Mouse (Mus musculus) olfactory bulb, adult 2 months (tissue): ENCODE data around the gene Erbb4. TPM values are rescaled to one million over a fixed set of nuclear protein-coding genes. Genes with fewer than 3 reads are reported as not detected.

Source experiments
- H3K27ac ChIP-seq: fragments of 200-500 bp; 2 replicates; pipeline ENCODE4 v1.5.1; 2012; ENCODE audit warnings: low read depth, low read length; ENCODE audit not compliant: insufficient read depth
- H3K4me1 ChIP-seq: fragments of 200-500 bp; 2 replicates; pipeline ENCODE4 v1.6.1; 2012; ENCODE audit warnings: low read length; ENCODE audit not compliant: control insufficient read depth, insufficient read depth
- H3K4me3 ChIP-seq: fragments of 200-500 bp; 2 replicates; pipeline ENCODE4 v1.5.1; 2012; ENCODE audit warnings: mild to moderate bottlenecking, low read depth, low read length, moderate library complexity; ENCODE audit not compliant: insufficient read depth
- CTCF ChIP-seq: fragments of 200-500 bp; IDR thresholded peaks from 2 replicates; pipeline ENCODE4 v1.5.1; 2012; ENCODE audit warnings: low read depth, mild to moderate bottlenecking, low read length, moderate library complexity; ENCODE audit not compliant: insufficient read depth
- POLR2A ChIP-seq: fragments of 200-500 bp; IDR thresholded peaks from 2 replicates; pipeline ENCODE4 v1.6.1; 2012; ENCODE audit warnings: mild to moderate bottlenecking, low read depth, low read length, moderate library complexity; ENCODE audit not compliant: insufficient read depth
- WGBS: fragments of 180-500 bp; shearing (Covaris S2); methylation state at CpG from one replicate; pipeline ENCODE4 v1.1.7; 2018; 5-methylcytosine and 5-hydroxymethylcytosine counted together
- polyA plus RNA-seq: library from polyadenylated mRNA; stranded (reverse); fragments of >200 nt; gene quantifications from 2 replicates; pipeline ENCODE4 v1.2.4, GENCODE M21; 2012; ENCODE audit warnings: low replicate concordance; ENCODE audit not compliant: missing spikeins, insufficient read depth, insufficient read length

Gene Erbb4
- polyA plus RNA-seq, 1 experiment = not detected

- Histone ChIP-seq H3K27ac (no peak overlapping the region), H3K4me1 (no peaks in the 10 kb centered on the region), H3K4me3 (no peak overlapping the region)
- no peak for TF ChIP-seq CTCF
- TF ChIP-seq POLR2A = no peak
- WGBS = 92% methylated on average over 4 of the region's 4 CpGs
Observed at GRCm38 (mm10) chr1:69048918-69049317, 58.9 kb downstream of the Erbb4 start.

GRCm38 (mm10) chr1:69046228-69046978, 61.5 kb downstream of the Erbb4 start:
- Histone ChIP-seq H3K4me3 (no peak overlapping the region), H3K4me1 (no peaks in the 10 kb centered on the region), H3K27ac (no peak overlapping the region)
- WGBS = 58% methylated on average over 11 of the region's 11 CpGs
- TF ChIP-seq CTCF (no peak), POLR2A (no peak)

- no peak overlapping the region for H3K4me3 ChIP-seq
- WGBS = 73% methylated on average over 5 of the region's 5 CpGs
- TF ChIP-seq CTCF (no peak), POLR2A (no peak)
- H3K27ac ChIP-seq = no peak overlapping the region
- no peaks in the 10 kb centered on the region for H3K4me1 ChIP-seq
Observed at GRCm38 (mm10) chr1:69027816-69028215, 80.0 kb downstream of the Erbb4 start.

- Histone ChIP-seq H3K4me3 (no peak overlapping the region), H3K27ac (no peak overlapping the region), H3K4me1 (no peaks in the 10 kb centered on the region)
- 69% methylated on average over 3 of the region's 3 CpGs for WGBS
- TF ChIP-seq CTCF (no peak), POLR2A (no peak)
Observed at GRCm38 (mm10) chr1:69024858-69025257, 83.0 kb downstream of the Erbb4 start.

GRCm38 (mm10) chr1:69023157-69023925, 84.5 kb downstream of the Erbb4 start:
- TF ChIP-seq CTCF (no peak), POLR2A (no peak)
- H3K4me3 ChIP-seq = no peak overlapping the region
- no peak overlapping the region for H3K27ac ChIP-seq
- no peaks in the 10 kb centered on the region for H3K4me1 ChIP-seq
- 54% methylated on average over 4 of the region's 4 CpGs for WGBS

- 53% methylated on average over 5 of the region's 5 CpGs for WGBS
- no peak overlapping the region for H3K27ac ChIP-seq
- H3K4me3 ChIP-seq = no peak overlapping the region
- TF ChIP-seq POLR2A (no peak), CTCF (no peak)
- no peaks in the 10 kb centered on the region for H3K4me1 ChIP-seq
Observed at GRCm38 (mm10) chr1:69009800-69010505, 97.9 kb downstream of the Erbb4 start.

GRCm38 (mm10) chr1:69001371-69001770, 106.5 kb downstream of the Erbb4 start:
- TF ChIP-seq POLR2A = no peak
- no peak for TF ChIP-seq CTCF
- Histone ChIP-seq H3K4me3 (no peak overlapping the region), H3K4me1 (no peaks in the 10 kb centered on the region), H3K27ac (no peak overlapping the region)
- WGBS = 65% methylated on average over 3 of the region's 3 CpGs

GRCm38 (mm10) chr1:68979251-68979650, 128.6 kb downstream of the Erbb4 start:
- TF ChIP-seq CTCF (no peak), POLR2A (no peak)
- no peak overlapping the region for H3K4me3 ChIP-seq
- 84% methylated on average over 2 of the region's 2 CpGs for WGBS
- no peaks in the 10 kb centered on the region for H3K4me1 ChIP-seq
- no peak overlapping the region for H3K27ac ChIP-seq

GRCm38 (mm10) chr1:68978571-68978970, 129.3 kb downstream of the Erbb4 start:
- Histone ChIP-seq H3K27ac (no peak overlapping the region), H3K4me3 (no peak overlapping the region), H3K4me1 (no peaks in the 10 kb centered on the region)
- 89% methylated on average over 3 of the region's 3 CpGs for WGBS
- no peak for TF ChIP-seq POLR2A
- TF ChIP-seq CTCF = no peak
